In genomic region chr13:64280940-64281339, GRCm38 (mm10) we compare ENCODE assay signal across 20 mouse cellular contexts. TPM values are rescaled to one million over a fixed set of nuclear protein-coding genes. Genes with fewer than 3 reads are reported as not detected.
A peak's percentile ranks its signal among the peaks of the same experiment; 100 is the strongest.
DNase-seq lines count a peak whose midpoint lies in the region; ATAC-seq and TF ChIP-seq lines count a peak whose summit lies in the region.
"Had no signal": no experiment of that assay in that cellular context is flagged by ENCODE, and none has a peak within 500 bp of the region (broad histone marks: within the 10 kb centered on the region; RNA-seq: fewer than 3 reads in every experiment).

No protein-coding gene starts in this region.

- H3K36me3 ChIP-seq in intestine, embryonic 16.5 days (ENCODE audit: control insufficient read depth, insufficient read depth, low read length), result no peaks in the 10 kb centered on the region
- no peaks in the 10 kb centered on the region for H3K36me3 ChIP-seq in intestine, embryonic 15.5 days
- H3K36me3 ChIP-seq in liver, postnatal 0 days (replicated peaks; ENCODE audit: insufficient read depth, low read length), result no peaks in the 10 kb centered on the region
- H3K36me3 ChIP-seq: embryonic facial prominence, embryonic 12.5 days; forebrain, embryonic 15.5 days had no signal

- H3K9me3 ChIP-seq in intestine, embryonic 16.5 days (ENCODE audit: control insufficient read depth, low read length), result 0 out of 2 replicates have a peak, but pooled peaks cover 4% of the 10 kb centered on the region
- no peaks in the 10 kb centered on the region for H3K9me3 ChIP-seq in intestine, embryonic 15.5 days
- peaks cover 3% of the 10 kb centered on the region for H3K9me3 ChIP-seq in liver, postnatal 0 days (ENCODE audit: low read length)
- H3K9me3 ChIP-seq: embryonic facial prominence, embryonic 12.5 days; forebrain, embryonic 13.5 days; forebrain, embryonic 15.5 days had no signal

- no peaks in the 10 kb centered on the region for H3K4me1 ChIP-seq in intestine, embryonic 16.5 days (ENCODE audit: control insufficient read depth, insufficient read depth, low read length)
- H3K4me1 ChIP-seq in intestine, embryonic 15.5 days (replicated peaks), result no peaks in the 10 kb centered on the region
- no peaks in the 10 kb centered on the region for H3K4me1 ChIP-seq in liver, postnatal 0 days (ENCODE audit: insufficient read depth)
- H3K4me1 ChIP-seq: embryonic facial prominence, embryonic 12.5 days; forebrain, embryonic 13.5 days; forebrain, embryonic 15.5 days had no signal

- no peak overlapping the region for H3K4me2 ChIP-seq in intestine, embryonic 16.5 days (ENCODE audit: low read depth, low read length)
- no peak overlapping the region for H3K4me2 ChIP-seq in intestine, embryonic 15.5 days (replicated peaks)
- H3K4me2 ChIP-seq in liver, postnatal 0 days (ENCODE audit: low read depth, low read length), result no peak overlapping the region
- H3K4me2 ChIP-seq: embryonic facial prominence, embryonic 12.5 days; forebrain, embryonic 13.5 days; forebrain, embryonic 15.5 days had no signal

- WGBS in intestine, embryonic 16.5 days, result 82% methylated on average over 5 of the region's 5 CpGs
- WGBS in intestine, embryonic 15.5 days, result 81% methylated on average over 5 of the region's 5 CpGs
- WGBS in liver, postnatal 0 days (ENCODE audit: insufficient replicate concordance), result 62% methylated on average over 5 of the region's 5 CpGs

- no peaks in the 10 kb centered on the region for H3K27me3 ChIP-seq in intestine, embryonic 16.5 days (replicated peaks; ENCODE audit: control insufficient read depth, insufficient read depth, low read length)
- no peaks in the 10 kb centered on the region for H3K27me3 ChIP-seq in intestine, embryonic 15.5 days (replicated peaks)
- peaks cover under 1% of the 10 kb centered on the region; the same call in 1 of the 2 replicates for H3K27me3 ChIP-seq in liver, postnatal 0 days (ENCODE audit: insufficient read depth, low read length)
- H3K27me3 ChIP-seq: embryonic facial prominence, embryonic 12.5 days had no signal

- no peak for DNase-seq in gastrocnemius, postnatal 14 days
- no peak for DNase-seq in liver, postnatal 0 days
- no peak for DNase-seq in c-Kit-positive CD71-positive TER-119-positive erythroid progenitor cells, embryonic 14.5 days (ENCODE audit: low spot score)
- DNase-seq: adrenal gland, adult 8-10 months; adrenal gland, postnatal 14 days; adrenal gland, postnatal 36 days; cerebellum, adult 11-12 months; cerebellum, adult 2 months; cerebellum, adult 9-10 months; cerebellum, postnatal 10 days; cerebellum, postnatal 25 days; forebrain, postnatal 0 days had no signal

- H3K4me3 ChIP-seq in intestine, embryonic 16.5 days (ENCODE audit: low read length), result no peak overlapping the region
- H3K4me3 ChIP-seq in intestine, embryonic 15.5 days (replicated peaks), result no peak overlapping the region
- H3K4me3 ChIP-seq in liver, postnatal 0 days (ENCODE audit: low read depth, low read length), result no peak overlapping the region
- H3K4me3 ChIP-seq: embryonic facial prominence, embryonic 10.5 days; embryonic facial prominence, embryonic 12.5 days; forebrain, embryonic 13.5 days; forebrain, embryonic 15.5 days had no signal

- no peak for TF ChIP-seq CTCF in liver, postnatal 0 days (IDR thresholded peaks at IDR 0.05; ENCODE audit: low read depth)

- no peak for TF ChIP-seq EP300 in liver, postnatal 0 days (IDR thresholded peaks at IDR 0.05; ENCODE audit: low read depth)

- no peak overlapping the region for H3K27ac ChIP-seq in intestine, embryonic 16.5 days (ENCODE audit: low read length)
- no peak overlapping the region for H3K27ac ChIP-seq in intestine, embryonic 15.5 days
- no peak overlapping the region for H3K27ac ChIP-seq in liver, postnatal 0 days (ENCODE audit: low read depth)
- H3K27ac ChIP-seq: embryonic facial prominence, embryonic 10.5 days; embryonic facial prominence, embryonic 12.5 days; forebrain, embryonic 13.5 days; forebrain, embryonic 15.5 days had no signal

- ATAC-seq in intestine, embryonic 16.5 days, result 0 out of 2 replicates have a peak, but pooled peaks have one; percentile 26
- ATAC-seq in intestine, embryonic 15.5 days, result no peak
- ATAC-seq in granulocyte monocyte progenitor cell, adult 5-6 weeks (replicated peaks; ENCODE audit: poor library complexity, severe bottlenecking), result peak; percentile 86
- peak; percentile 82 for ATAC-seq in megakaryocyte, adult 5-6 weeks (ENCODE audit: poor library complexity, severe bottlenecking)
- ATAC-seq in liver, postnatal 0 days, result no peak
- ATAC-seq: forebrain, embryonic 13.5 days; forebrain, embryonic 15.5 days; forebrain, postnatal 0 days had no signal

- intact Hi-C loops in gastrocnemius, postnatal 14 days (cut with DNase I; ENCODE audit: low total_unique reads), result no loop called here

- no peak overlapping the region for H3K9ac ChIP-seq in intestine, embryonic 16.5 days (ENCODE audit: low read depth, low read length)
- no peak overlapping the region for H3K9ac ChIP-seq in intestine, embryonic 15.5 days
- H3K9ac ChIP-seq in liver, postnatal 0 days (replicated peaks), result no peak overlapping the region
- H3K9ac ChIP-seq: embryonic facial prominence, embryonic 12.5 days; forebrain, embryonic 13.5 days; forebrain, embryonic 15.5 days; forebrain, postnatal 0 days had no signal

RNA-seq across cellular contexts. Expression of gene Cdc14b, which starts 5.8 kb away (rescaled TPM):
- polyA plus RNA-seq in intestine, embryonic 16.5 days (2015; fragmentation: Nextera tagmentation; extraction: Ambion mirVana), result 22.5 and 27.1 TPM in 2 replicates
- 17.5 and 19.7 TPM in 2 replicates for polyA plus RNA-seq in intestine, embryonic 15.5 days (2015; fragmentation: Nextera tagmentation; extraction: Ambion mirVana)
- total RNA-seq in granulocyte monocyte progenitor cell, adult 5-6 weeks (2014; fragmentation: Nextera tagmentation), result 0.97 and 1.8 TPM in 2 replicates
- 0.73 and 2.1 TPM in 2 replicates for total RNA-seq in granulocyte monocyte progenitor cell, adult 5-6 weeks (2017)
- total RNA-seq in megakaryocyte, adult 5-6 weeks (2015), result 5.0 and 5.1 TPM in 2 replicates
- total RNA-seq in megakaryocyte, adult 5-6 weeks (2017), result 3.7 and 5.1 TPM in 2 replicates
- total RNA-seq in gastrocnemius, postnatal 14 days (2021), result 1 to 10 TPM; 4.0 to 4.4 TPM
- polyA plus RNA-seq in liver, postnatal 0 days (2015; fragmentation: Nextera tagmentation; extraction: Ambion mirVana), result 4.5 and 5.3 TPM in 2 replicates

RNA-seq across cellular contexts. Expression of gene Aaed1, which starts 31.6 kb away (rescaled TPM):
- 35.4 and 37.3 TPM in 2 replicates for polyA plus RNA-seq in intestine, embryonic 16.5 days (2015; fragmentation: Nextera tagmentation; extraction: Ambion mirVana)
- 41.3 and 42.4 TPM in 2 replicates for polyA plus RNA-seq in intestine, embryonic 15.5 days (2015; fragmentation: Nextera tagmentation; extraction: Ambion mirVana)
- 19.1 and 20.5 TPM in 2 replicates for total RNA-seq in granulocyte monocyte progenitor cell, adult 5-6 weeks (2014; fragmentation: Nextera tagmentation)
- 37.4 and 37.8 TPM in 2 replicates for total RNA-seq in granulocyte monocyte progenitor cell, adult 5-6 weeks (2017)
- total RNA-seq in megakaryocyte, adult 5-6 weeks (2015), result 38.0 and 44.8 TPM in 2 replicates
- 63.4 and 67.7 TPM in 2 replicates for total RNA-seq in megakaryocyte, adult 5-6 weeks (2017)
- total RNA-seq in gastrocnemius, postnatal 14 days (2021), result 10 to 100 TPM; 27.8 to 31.9 TPM
- polyA plus RNA-seq in liver, postnatal 0 days (2015; fragmentation: Nextera tagmentation; extraction: Ambion mirVana), result 37.8 and 39.3 TPM in 2 replicates

Comparison
In these comparisons a context has a peak if more than half of its experiments do, and no peak if none do; other contexts are left out.
1. ATAC-seq: peak in intestine, embryonic 16.5 days (single experiment), granulocyte monocyte progenitor cell, adult 5-6 weeks (single experiment) and megakaryocyte, adult 5-6 weeks (single experiment); none in intestine, embryonic 15.5 days (single experiment) and liver, postnatal 0 days (single experiment).